Mouse (Mus musculus) small intestine, adult 2 months (tissue): ENCODE measurements around the gene Mpp2.

Source experiments
- CTCF ChIP-seq: fragments of 200-500 bp; IDR thresholded peaks from 2 replicates; pipeline ENCODE4 v1.5.1; 2012; ENCODE audit warnings: low read depth, mild to moderate bottlenecking, control low read depth, inconsistent platforms, low read length, moderate library complexity, mixed read lengths; ENCODE audit not compliant: insufficient replicate concordance, insufficient read length; ENCODE audit errors: extremely low read depth
- POLR2A ChIP-seq: fragments of 200-500 bp; IDR thresholded peaks from 2 replicates; pipeline ENCODE4 v1.6.1; 2012; ENCODE audit warnings: low read depth, mild to moderate bottlenecking, control low read depth, inconsistent platforms, low read length, moderate library complexity

GRCm38 (mm10) chr11:102096887-102097391 is 8.6 kb upstream of the Mpp2 start:
- peak; percentile 50; the same call in 1 of the 2 replicates for TF ChIP-seq CTCF
- TF ChIP-seq POLR2A = no peak
